Mouse (Mus musculus) cerebellum, adult 2 months (tissue): ENCODE data around the gene Eif4a2. TPM values are rescaled to one million over a fixed set of nuclear protein-coding genes. Genes with fewer than 3 reads are reported as not detected.

Source experiments
- DNase-seq, 2 experiments: peaks; one replicate each; pipeline ENCODE4 v3.0.0; 2021
- H3K27ac ChIP-seq: fragments of 200-500 bp; 2 replicates; pipeline ENCODE4 v1.5.1; 2012; ENCODE audit warnings: low read length, control low read depth, inconsistent platforms; ENCODE audit not compliant: insufficient read depth
- H3K27me3 ChIP-seq: fragments of 200-500 bp; 2 replicates; pipeline ENCODE4 v1.6.1; 2012; ENCODE audit warnings: inconsistent platforms, mild to moderate bottlenecking, low read length, moderate library complexity; ENCODE audit not compliant: control insufficient read depth, insufficient read depth
- H3K4me1 ChIP-seq: fragments of 200-500 bp; 2 replicates; pipeline ENCODE4 v1.6.1; 2011; ENCODE audit warnings: low read length; ENCODE audit not compliant: control insufficient read depth, insufficient read depth
- H3K4me3 ChIP-seq: fragments of 200-500 bp; replicated peaks from 2 replicates; pipeline ENCODE3; 2011; ENCODE audit warnings: mild to moderate bottlenecking, low read depth, low read length, control low read depth; ENCODE audit not compliant: insufficient read depth
- CTCF ChIP-seq: fragments of 200-500 bp; IDR thresholded peaks from 2 replicates; pipeline ENCODE4 v1.5.1; 2011; ENCODE audit warnings: low read depth, mild to moderate bottlenecking, control low read depth, low read length, moderate library complexity, borderline replicate concordance; ENCODE audit not compliant: insufficient read depth
- POLR2A ChIP-seq: fragments of 200-500 bp; IDR thresholded peaks from 2 replicates; pipeline ENCODE4 v1.6.1; 2011; ENCODE audit warnings: low read length, control low read depth, borderline replicate concordance; ENCODE audit not compliant: insufficient read depth
- WGBS: fragments of 180-500 bp; shearing (Covaris S2); methylation state at CpG from one replicate; pipeline ENCODE4 v1.1.7; 2018; 5-methylcytosine and 5-hydroxymethylcytosine counted together
- polyA plus RNA-seq: library from polyadenylated mRNA; depleted of rRNA; stranded (reverse); fragments of >200 nt; gene quantifications from 2 replicates; pipeline ENCODE4 v1.2.3, GENCODE M21; 2012; rRNA removed

Eif4a2 gene
- polyA plus RNA-seq, 1 experiment, result 742 TPM

DNA sequence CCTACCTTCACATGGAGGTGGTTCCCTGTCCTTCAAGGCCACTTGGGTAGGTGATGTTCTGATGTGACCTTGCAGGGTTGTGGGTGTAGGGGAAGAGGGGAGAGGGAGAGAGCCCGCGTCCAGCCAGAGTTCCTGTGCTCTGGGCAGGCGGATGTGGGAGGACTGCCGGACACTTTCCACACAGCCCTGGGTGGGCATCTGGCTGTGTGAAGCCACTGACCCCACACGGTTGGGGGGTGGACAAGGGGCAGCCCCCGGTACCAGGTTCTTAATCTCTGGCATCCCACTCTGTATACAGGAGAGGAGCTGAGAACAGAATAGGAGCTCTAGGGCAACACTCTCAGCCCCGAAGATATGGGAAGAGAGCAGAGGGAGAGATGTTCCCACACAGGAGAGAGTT is 51.0 kb downstream of the Eif4a2 start:
- Histone ChIP-seq H3K27me3 (no peaks in the 10 kb centered on the region), H3K4me3 (no peak overlapping the region), H3K27ac (no peak overlapping the region), H3K4me1 (no peaks in the 10 kb centered on the region)
- 89% methylated on average over 7 of the region's 7 CpGs for WGBS
- TF ChIP-seq CTCF (no peak), POLR2A (no peak)
- DNase-seq, result no peak

DNA sequence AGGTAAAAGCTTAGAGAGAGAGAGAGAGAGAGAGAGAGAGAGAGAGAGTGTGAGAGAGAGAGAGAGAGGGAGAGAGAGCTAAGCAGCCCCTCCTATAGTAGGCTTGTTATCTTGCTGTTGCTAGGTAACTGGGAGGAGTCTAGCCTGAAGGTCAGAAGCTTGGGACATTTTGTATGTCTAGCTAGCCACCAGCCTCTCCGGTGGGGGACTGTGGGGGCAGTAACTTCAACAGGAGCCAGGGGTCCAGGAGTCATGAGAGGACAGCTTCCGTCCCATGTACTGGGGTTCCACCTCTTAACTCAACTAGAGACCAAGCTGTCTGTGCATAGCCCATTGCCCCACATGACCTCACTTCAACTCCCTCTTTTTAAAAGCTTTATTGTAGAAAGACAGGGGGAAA is 51.7 kb downstream of the Eif4a2 start:
- 53% methylated on average over 2 of the region's 2 CpGs for WGBS
- H3K27ac ChIP-seq, result no peak overlapping the region
- TF ChIP-seq POLR2A, result no peak
- no peak for TF ChIP-seq CTCF
- H3K27me3 ChIP-seq, result no peaks in the 10 kb centered on the region
- no peak overlapping the region for H3K4me3 ChIP-seq
- H3K4me1 ChIP-seq, result no peaks in the 10 kb centered on the region
- DNase-seq, result no peak

DNA sequence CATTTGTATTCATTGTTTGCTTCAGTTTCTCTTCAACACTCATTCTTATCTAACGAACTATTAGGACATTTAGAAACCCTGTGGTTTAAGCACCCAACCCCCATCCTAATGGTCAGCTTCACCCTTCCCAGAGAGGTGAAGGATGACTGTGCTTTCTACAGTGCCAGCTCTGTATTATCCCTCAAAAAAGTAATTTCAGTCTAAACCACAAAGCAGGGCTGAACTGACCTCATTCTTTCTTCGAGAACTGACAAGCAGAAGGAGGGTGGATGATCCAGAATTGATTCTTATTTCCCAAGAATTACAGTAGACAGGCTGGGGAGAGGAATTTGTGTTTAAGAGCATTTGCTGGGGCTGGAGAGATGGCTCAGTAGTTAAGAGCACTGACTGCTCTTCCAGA is 52.5 kb downstream of the Eif4a2 start:
- no peak overlapping the region for H3K4me3 ChIP-seq
- no peak for TF ChIP-seq POLR2A
- no peak for TF ChIP-seq CTCF
- no peaks in the 10 kb centered on the region for H3K27me3 ChIP-seq
- no peaks in the 10 kb centered on the region for H3K4me1 ChIP-seq
- DNase-seq, result no peak
- no peak overlapping the region for H3K27ac ChIP-seq
- WGBS, result 63% methylated on average over 2 of the region's 2 CpGs

DNA sequence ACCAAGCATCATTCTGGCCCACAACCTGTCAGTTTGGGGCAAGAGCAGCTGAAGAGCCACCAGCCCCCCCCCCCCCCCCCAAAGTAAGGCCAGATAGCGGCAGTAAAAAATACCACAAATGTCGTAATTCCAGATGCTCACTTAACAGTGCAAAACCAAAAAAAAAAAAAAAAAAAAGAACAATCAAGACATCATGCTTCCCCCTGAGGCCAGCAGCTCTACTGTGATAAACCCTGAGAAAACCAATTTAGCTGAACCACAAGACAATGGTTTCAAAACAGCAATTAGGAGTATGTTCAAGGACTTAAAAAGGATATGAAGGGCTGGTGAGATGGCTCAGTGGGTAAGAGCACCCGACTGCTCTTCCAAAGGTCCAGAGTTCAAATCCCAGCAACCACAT is 54.9 kb downstream of the Eif4a2 start:
- Histone ChIP-seq H3K27me3 (no peaks in the 10 kb centered on the region), H3K4me1 (no peaks in the 10 kb centered on the region), H3K4me3 (no peak overlapping the region), H3K27ac (no peak overlapping the region)
- no peak for DNase-seq
- 87% methylated on average over 3 of the region's 3 CpGs for WGBS
- TF ChIP-seq CTCF, result no peak
- TF ChIP-seq POLR2A, result no peak

Other genes starting within 250 kb of the Eif4a2 start
- 20.2 and 21.5 TPM in 2 replicates for gene Tbccd1, start 249.8 kb upstream of the Eif4a2 start, polyA plus RNA-seq
- 41.3 and 44.8 TPM in 2 replicates for gene Dnajb11, start 249.6 kb upstream of the Eif4a2 start, polyA plus RNA-seq
- not detected in 2 replicates for gene Ahsg, start 216.2 kb upstream of the Eif4a2 start, polyA plus RNA-seq
- gene Fetub, start 189.1 kb upstream of the Eif4a2 start, polyA plus RNA-seq, result 0.10 TPM in 1 of 2 replicates, not detected in the other
- gene Hrg, start 156.4 kb upstream of the Eif4a2 start, polyA plus RNA-seq, result not detected in 2 replicates
- gene Kng2, start 78.0 kb upstream of the Eif4a2 start, polyA plus RNA-seq, result not detected in 2 replicates
- gene Kng1, start 49.6 kb upstream of the Eif4a2 start, polyA plus RNA-seq, result not detected in 2 replicates
- 2.1 and 2.5 TPM in 2 replicates for gene Rfc4, start 20.3 kb downstream of the Eif4a2 start, polyA plus RNA-seq
- gene Adipoq, start 39.1 kb downstream of the Eif4a2 start, polyA plus RNA-seq, result 0.33 TPM in 1 of 2 replicates, not detected in the other
- gene St6gal1, start 117.3 kb downstream of the Eif4a2 start, polyA plus RNA-seq, result 11.2 and 11.5 TPM in 2 replicates